Mouse (Mus musculus) ES-Bruce4 (cell line): Measurements from ENCODE around the gene Olfr524. TPM values are rescaled to one million over a fixed set of nuclear protein-coding genes. Genes with fewer than 3 reads are reported as not detected.
A peak's percentile ranks its signal among the peaks of the same experiment; 100 is the strongest.

ENCODE experiments used
- H3K27ac ChIP-seq: 2 replicates; pipeline ENCODE4 v1.5.1; 2012; ENCODE audit warnings: low read length, inconsistent platforms; ENCODE audit not compliant: insufficient read depth
- H3K27me3 ChIP-seq: 2 replicates; pipeline ENCODE4 v1.6.1; 2012; ENCODE audit warnings: mild to moderate bottlenecking, low read length, inconsistent platforms; ENCODE audit not compliant: control insufficient read depth, poor library complexity, insufficient read depth, severe bottlenecking
- H3K36me3 ChIP-seq: 2 replicates; pipeline ENCODE4 v1.6.1; 2012; ENCODE audit warnings: inconsistent platforms, mild to moderate bottlenecking, low read length, moderate library complexity; ENCODE audit not compliant: control insufficient read depth, poor library complexity, insufficient read depth, severe bottlenecking
- H3K4me1 ChIP-seq: one replicate; pipeline ENCODE4 v1.8.1; 2011; ENCODE audit warnings: low read length; ENCODE audit not compliant: control insufficient read depth, insufficient read depth
- H3K4me3 ChIP-seq: 2 replicates; pipeline ENCODE4 v1.5.1; 2011; ENCODE audit warnings: low read depth, mild to moderate bottlenecking, low read length
- H3K9ac ChIP-seq: 2 replicates; pipeline ENCODE4 v1.6.1; 2012; ENCODE audit warnings: low read depth, mild to moderate bottlenecking, inconsistent platforms; ENCODE audit not compliant: poor library complexity, severe bottlenecking
- H3K9me3 ChIP-seq: replicated peaks from 2 replicates; pipeline ENCODE4 v1.6.1; 2012; ENCODE audit warnings: mild to moderate bottlenecking, low read length, inconsistent platforms; ENCODE audit not compliant: control insufficient read depth, poor library complexity, insufficient read depth, severe bottlenecking
- CTCF ChIP-seq: IDR thresholded peaks from one replicate; pipeline ENCODE4 v1.8.1; 2011; ENCODE audit warnings: low read depth, low read length
- EP300 ChIP-seq: IDR thresholded peaks from 2 replicates; pipeline ENCODE4 v1.6.1; 2011; ENCODE audit warnings: low read depth, low read length; ENCODE audit not compliant: insufficient read depth
- POLR2A ChIP-seq: IDR thresholded peaks from one replicate; pipeline ENCODE4 v1.8.1; 2011; ENCODE audit warnings: low read length; ENCODE audit not compliant: insufficient read depth
- polyA plus RNA-seq: library from polyadenylated mRNA; stranded (reverse); fragments of >200 nt; gene quantifications from 2 replicates; pipeline ENCODE4 v1.2.4, GENCODE M21; 2011; ENCODE audit warnings: low read depth; ENCODE audit not compliant: missing spikeins, insufficient read depth, insufficient read length

Gene Olfr524
- polyA plus RNA-seq, 1 experiment, result not detected

DNA sequence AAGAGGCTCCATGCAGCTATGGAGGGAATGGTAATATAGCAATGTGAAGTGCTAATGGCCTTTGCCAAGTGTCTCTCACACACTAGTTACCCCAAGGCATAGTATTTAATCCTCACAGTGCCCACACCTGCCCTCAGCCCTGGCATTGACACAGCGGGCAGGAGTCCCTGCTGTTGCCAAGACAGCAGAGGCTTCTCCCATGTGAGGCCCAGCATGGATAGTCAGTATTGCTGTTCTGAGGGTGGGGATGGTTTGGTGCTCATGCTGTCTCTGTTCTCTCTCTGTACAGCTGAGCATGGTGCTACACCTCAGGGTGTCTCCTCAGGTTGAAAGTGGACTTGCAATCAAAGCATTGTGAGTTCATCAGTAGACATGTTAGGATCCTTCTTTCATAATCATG lies 15.3 kb downstream of the Olfr524 start:
- Histone ChIP-seq H3K4me1 (no peaks in the 10 kb centered on the region), H3K27me3 (no peaks in the 10 kb centered on the region), H3K27ac (no peak overlapping the region), H3K9ac (no peak overlapping the region), H3K9me3 (no peaks in the 10 kb centered on the region), H3K4me3 (no peak overlapping the region), H3K36me3 (no peaks in the 10 kb centered on the region)
- TF ChIP-seq POLR2A (no peak), EP300 (no peak), CTCF (no peak)

DNA sequence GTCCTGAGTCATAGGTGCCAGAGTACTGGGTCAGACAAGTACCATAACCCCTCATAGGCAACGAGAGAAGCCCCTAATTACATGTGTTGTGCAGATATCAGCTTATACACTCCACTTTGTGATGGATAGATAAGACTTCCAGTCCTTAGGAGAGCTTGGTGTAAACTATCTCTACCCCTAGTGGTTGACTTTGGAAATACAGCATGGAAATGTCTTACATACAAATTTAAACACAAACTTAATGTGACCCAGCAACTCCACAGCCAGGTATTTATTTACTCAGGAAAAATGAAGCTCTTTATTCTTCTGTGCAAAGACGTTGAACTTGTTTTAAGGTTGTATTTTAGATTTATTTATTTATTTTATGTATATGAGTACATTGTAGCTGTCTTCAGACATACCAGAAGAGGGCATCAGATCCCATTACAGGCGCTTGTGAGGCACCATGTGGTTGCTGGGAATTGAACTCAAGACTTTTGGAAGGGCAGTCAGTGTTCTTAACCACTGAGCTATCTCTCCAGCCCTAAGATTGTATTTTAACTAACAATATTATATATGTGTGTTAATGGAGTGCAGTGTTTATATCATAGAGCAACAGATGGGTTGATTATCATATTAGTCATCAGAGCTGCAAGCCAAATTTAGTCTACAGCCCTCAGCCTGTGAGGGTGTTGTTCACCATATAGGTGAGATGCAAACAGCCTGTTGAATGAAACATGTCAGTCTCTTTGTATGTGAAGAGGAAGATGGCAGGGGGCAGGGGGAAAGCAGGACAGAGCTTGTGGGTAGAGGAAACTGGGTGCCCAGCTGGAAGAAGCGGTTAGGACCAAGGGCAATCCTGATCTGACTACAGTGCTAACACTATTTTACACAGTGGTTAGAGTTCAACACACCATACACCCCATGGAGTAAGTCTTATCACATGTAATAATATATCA lies 17.1 kb downstream of the Olfr524 start:
- Histone ChIP-seq H3K4me3 (no peak overlapping the region), H3K36me3 (no peaks in the 10 kb centered on the region), H3K4me1 (no peaks in the 10 kb centered on the region), H3K9me3 (no peaks in the 10 kb centered on the region), H3K27ac (no peak overlapping the region), H3K9ac (no peak overlapping the region), H3K27me3 (no peaks in the 10 kb centered on the region)
- no peak for TF ChIP-seq POLR2A
- TF ChIP-seq EP300, result no peak
- peak; percentile 3 for TF ChIP-seq CTCF

DNA sequence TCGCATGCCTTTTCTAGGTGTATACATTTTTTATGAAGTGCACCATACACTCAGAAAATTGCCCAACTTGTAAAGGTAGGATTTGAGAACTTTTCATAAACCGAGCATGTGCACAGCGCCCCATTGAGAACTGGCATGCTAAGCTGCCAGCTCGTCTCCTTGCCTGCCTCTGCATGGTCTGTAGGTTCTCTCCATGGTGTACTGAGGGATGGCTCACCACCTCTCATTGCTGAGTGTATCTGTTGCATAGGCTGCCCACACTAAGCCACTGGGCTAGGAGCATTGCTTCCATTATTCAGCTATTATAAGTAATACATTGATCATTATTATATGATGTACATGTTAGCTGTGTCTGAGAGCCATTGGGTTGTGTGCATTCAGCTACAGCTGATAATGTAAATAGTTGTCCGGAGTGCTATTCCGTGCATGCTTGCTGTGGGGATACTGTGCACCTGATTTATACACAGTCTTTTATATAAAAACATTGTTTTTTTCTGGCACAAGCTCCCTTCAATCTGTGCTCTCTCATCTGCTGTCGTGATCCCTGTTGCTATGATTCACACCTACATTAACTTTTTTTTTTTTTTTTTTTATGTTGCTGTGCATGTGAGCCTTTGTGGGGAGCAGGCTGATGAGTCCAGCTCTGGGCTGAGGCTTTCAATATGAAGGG lies 17.9 kb downstream of the Olfr524 start:
- Histone ChIP-seq H3K9ac (no peak overlapping the region), H3K4me1 (no peaks in the 10 kb centered on the region), H3K27ac (no peak overlapping the region), H3K9me3 (no peaks in the 10 kb centered on the region), H3K27me3 (no peaks in the 10 kb centered on the region), H3K36me3 (no peaks in the 10 kb centered on the region), H3K4me3 (no peak overlapping the region)
- TF ChIP-seq POLR2A (no peak), CTCF (no peak), EP300 (no peak)

DNA sequence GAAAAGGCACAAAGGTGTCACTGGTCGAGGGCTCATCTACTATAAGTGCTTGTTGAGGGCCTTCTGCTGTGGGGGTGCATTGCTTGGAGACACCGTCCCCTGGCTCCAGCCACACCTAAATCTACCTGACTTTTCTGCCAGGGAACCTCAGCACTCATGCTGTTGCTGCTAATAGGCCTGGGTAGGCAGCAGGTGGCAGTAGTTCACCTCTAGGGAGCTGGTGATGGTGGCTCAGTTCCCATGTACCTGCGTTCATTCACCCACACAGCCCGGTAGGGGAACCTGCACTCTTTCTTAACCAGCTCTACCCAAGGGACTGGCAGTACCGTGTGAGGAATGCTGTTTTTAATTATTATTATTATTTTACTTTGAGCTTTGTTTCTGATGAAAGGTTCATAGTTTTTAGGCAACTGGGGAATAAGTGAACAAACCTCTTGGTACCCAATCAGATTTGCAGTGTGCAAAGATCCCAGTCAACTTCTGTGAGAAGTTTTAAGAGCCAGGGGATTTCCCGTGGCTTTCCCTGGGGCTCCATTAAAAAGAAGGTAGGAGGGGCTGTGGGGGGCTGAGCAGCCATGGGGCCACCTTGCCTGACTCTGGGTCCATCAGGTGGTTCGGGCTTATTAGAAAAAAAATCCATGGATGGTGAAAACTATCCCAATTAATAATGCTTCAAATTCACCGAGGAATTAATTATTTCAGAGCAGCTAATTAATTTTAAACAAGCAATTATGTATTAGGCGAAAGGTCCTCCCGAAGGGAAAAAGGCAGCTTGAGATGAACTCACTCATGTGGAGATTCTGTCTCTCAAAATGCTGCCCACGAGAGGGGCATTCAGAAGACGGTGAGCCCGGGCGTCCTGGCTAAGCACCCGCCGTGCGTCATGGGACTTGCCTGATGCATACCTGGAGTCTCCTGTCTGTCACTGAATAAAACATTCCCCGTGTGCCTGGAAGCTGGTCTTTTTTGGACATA lies 18.8 kb downstream of the Olfr524 start:
- Histone ChIP-seq H3K4me1 (no peaks in the 10 kb centered on the region), H3K36me3 (no peaks in the 10 kb centered on the region), H3K9ac (no peak overlapping the region), H3K4me3 (no peak overlapping the region), H3K27me3 (no peaks in the 10 kb centered on the region), H3K27ac (no peak overlapping the region), H3K9me3 (no peaks in the 10 kb centered on the region)
- TF ChIP-seq EP300 (no peak), POLR2A (no peak), CTCF (peak; percentile 84)

DNA sequence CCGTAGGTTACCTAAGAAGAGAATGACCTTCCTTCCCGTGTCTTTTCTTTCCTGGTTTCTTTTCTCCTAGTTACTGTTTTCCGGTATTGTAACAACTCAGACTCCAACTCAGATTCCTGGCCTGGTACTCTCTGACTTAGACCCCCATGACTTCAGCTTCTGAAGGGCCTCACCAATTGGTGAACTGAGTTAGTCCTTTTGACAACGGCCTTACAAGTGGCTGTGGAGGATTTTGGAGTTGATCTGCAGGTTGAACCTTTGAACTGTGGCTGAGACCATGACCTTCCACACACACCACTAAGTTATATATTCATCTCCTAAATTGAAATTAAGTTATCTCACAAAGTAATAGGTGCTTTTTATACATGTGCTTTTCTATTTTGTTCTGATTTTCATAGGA lies 21.6 kb downstream of the Olfr524 start:
- Histone ChIP-seq H3K27ac (no peak overlapping the region), H3K9me3 (no peaks in the 10 kb centered on the region), H3K36me3 (no peaks in the 10 kb centered on the region), H3K9ac (no peak overlapping the region), H3K27me3 (no peaks in the 10 kb centered on the region), H3K4me3 (no peak overlapping the region), H3K4me1 (no peaks in the 10 kb centered on the region)
- TF ChIP-seq EP300 (no peak), POLR2A (no peak), CTCF (no peak)
